Mouse (Mus musculus) hindbrain, postnatal 0 days (tissue): ENCODE data around the gene Bcl3. TPM values are rescaled to one million over a fixed set of nuclear protein-coding genes. Genes with fewer than 3 reads are reported as not detected.
A peak's percentile ranks its signal among the peaks of the same experiment; 100 is the strongest.

ENCODE experiments used
- ATAC-seq: fragments of 200-750 bp; cut with Nextera tagmentation; 2 replicates; pipeline ENCODE4 v1.8.0; 2017; ENCODE audit warnings: mild to moderate bottlenecking, moderate TSS enrichment, moderate library complexity
- DNase-seq: peaks from one replicate; pipeline ENCODE4 v3.0.0-alpha.2; 2015; ENCODE audit warnings: low spot score
- H3K27ac ChIP-seq: fragments of 300-500 bp; sonication (generic); 2 replicates; pipeline ENCODE4 v1.5.1; 2014; ENCODE audit warnings: mild to moderate bottlenecking
- H3K27me3 ChIP-seq: fragments of 300-500 bp; sonication (generic); 2 replicates; pipeline ENCODE4 v1.6.1; 2014; ENCODE audit warnings: low read length, mixed read lengths; ENCODE audit not compliant: insufficient read depth
- H3K36me3 ChIP-seq: fragments of 300-500 bp; sonication (generic); 2 replicates; pipeline ENCODE4 v1.6.1; 2014; ENCODE audit warnings: low read length, mixed read lengths; ENCODE audit not compliant: insufficient read depth
- H3K4me1 ChIP-seq: fragments of 300-500 bp; sonication (generic); 2 replicates; pipeline ENCODE4 v1.6.1; 2014; ENCODE audit warnings: antibody characterized with exemption, low read length, mixed read lengths; ENCODE audit not compliant: insufficient read depth
- H3K4me2 ChIP-seq: fragments of 300-500 bp; sonication (generic); 2 replicates; pipeline ENCODE4 v1.6.1; 2014; ENCODE audit warnings: low read depth, mild to moderate bottlenecking, low read length, moderate library complexity, mixed read lengths
- H3K4me3 ChIP-seq: fragments of 300-500 bp; sonication (generic); 2 replicates; pipeline ENCODE4 v1.5.1; 2014; ENCODE audit warnings: low read length
- H3K9ac ChIP-seq: fragments of 300-500 bp; sonication (generic); replicated peaks from 2 replicates; pipeline ENCODE4 v1.6.1; 2014; ENCODE audit warnings: mild to moderate bottlenecking, low read length, moderate library complexity, mixed read lengths
- H3K9me3 ChIP-seq: fragments of 300-500 bp; sonication (generic); 2 replicates; pipeline ENCODE4 v1.6.1; 2016; ENCODE audit warnings: low read length, mixed read lengths
- CTCF ChIP-seq: IDR thresholded peaks from 2 replicates; pipeline ENCODE4 v1.5.1; 2016; ENCODE audit warnings: antibody characterized with exemption, control low read depth, low read depth
- WGBS: fragments of 180-500 bp; shearing (Covaris S2); extraction: QIAGEN DNeasy Blood & Tissue Kit; methylation state at CpG from one replicate; pipeline ENCODE4 v1.1.7; 2014; 5-methylcytosine and 5-hydroxymethylcytosine counted together
- polyA plus RNA-seq: library from polyadenylated mRNA; unstranded; fragments of >200 nt; fragmentation: Nextera tagmentation; extraction: Ambion mirVana; gene quantifications from 2 replicates; pipeline ENCODE4 v1.2.1, GENCODE M21; 2015
- total RNA-seq: library from RNA; depleted of rRNA; stranded (reverse); fragments of >200 nt; gene quantifications from 2 replicates; pipeline ENCODE4 v1.2.3, GENCODE M21; 2014

The Bcl3 gene
- total and polyA plus RNA-seq, 2 experiments from 2014 or later: 0.66 to 0.89 TPM

GRCm38 (mm10) chr7:19817382-19818105 is 5.0 kb downstream of the Bcl3 start:
- DNase-seq: no peak
- H3K4me1 ChIP-seq: no peaks in the 10 kb centered on the region; the same call in 1 of the 2 replicates
- WGBS: 10% methylated on average over 15 of the region's 15 CpGs
- H3K27ac ChIP-seq: no peak overlapping the region
- no peak for TF ChIP-seq CTCF
- peak; percentile 28; the same call in 1 of the 2 replicates for ATAC-seq
- H3K27me3 ChIP-seq: peaks cover 21% of the 10 kb centered on the region
- no peak overlapping the region for H3K9ac ChIP-seq
- no peaks in the 10 kb centered on the region for H3K36me3 ChIP-seq
- no peaks in the 10 kb centered on the region for H3K9me3 ChIP-seq
- H3K4me3 ChIP-seq: no peak overlapping the region
- peak overlapping the region; percentile 72 for H3K4me2 ChIP-seq

GRCm38 (mm10) chr7:19816224-19816771 is 6.3 kb downstream of the Bcl3 start:
- DNase-seq (peak; percentile 65), ATAC-seq (peak; percentile 56)
- no peaks in the 10 kb centered on the region; the same call in 1 of the 2 replicates for H3K4me1 ChIP-seq
- peak overlapping the region; percentile 41 for H3K4me3 ChIP-seq
- H3K36me3 ChIP-seq: no peaks in the 10 kb centered on the region
- H3K4me2 ChIP-seq: peak overlapping the region; percentile 72
- H3K27me3 ChIP-seq: peaks cover 9% of the 10 kb centered on the region; the same call in 1 of the 2 replicates
- TF ChIP-seq CTCF: no peak
- 2% methylated on average over 26 of the region's 28 CpGs for WGBS
- H3K9ac ChIP-seq: peak overlapping the region; percentile 26
- H3K9me3 ChIP-seq: no peaks in the 10 kb centered on the region
- no peak overlapping the region for H3K27ac ChIP-seq

GRCm38 (mm10) chr7:19815296-19816223 is 7.0 kb downstream of the Bcl3 start:
- peak; percentile 26 for DNase-seq
- no peaks in the 10 kb centered on the region; the same call in 1 of the 2 replicates for H3K4me1 ChIP-seq
- peak overlapping the region; percentile 26 for H3K9ac ChIP-seq
- H3K27me3 ChIP-seq: peaks cover 10% of the 10 kb centered on the region
- TF ChIP-seq CTCF: no peak
- no peaks in the 10 kb centered on the region for H3K9me3 ChIP-seq
- peak overlapping the region; percentile 41 for H3K4me3 ChIP-seq
- H3K27ac ChIP-seq: no peak overlapping the region
- 20% methylated on average over 17 of the region's 17 CpGs for WGBS
- H3K36me3 ChIP-seq: no peaks in the 10 kb centered on the region
- peak; percentile 33 for ATAC-seq
- H3K4me2 ChIP-seq: peak overlapping the region; percentile 72

GRCm38 (mm10) chr7:19813579-19814122 is 8.9 kb downstream of the Bcl3 start:
- Histone ChIP-seq H3K4me3 (no peak overlapping the region), H3K9ac (no peak overlapping the region), H3K36me3 (no peaks in the 10 kb centered on the region), H3K27me3 (peaks cover 23% of the 10 kb centered on the region), H3K27ac (no peak overlapping the region), H3K4me1 (no peaks in the 10 kb centered on the region; the same call in 1 of the 2 replicates), H3K4me2 (no peak overlapping the region), H3K9me3 (no peaks in the 10 kb centered on the region)
- no peak for TF ChIP-seq CTCF
- 88% methylated on average over 6 of the region's 6 CpGs for WGBS
- DNase-seq: no peak
- ATAC-seq: no peak

- H3K27me3 ChIP-seq: peaks cover 25% of the 10 kb centered on the region
- no peak overlapping the region for H3K4me2 ChIP-seq
- H3K4me1 ChIP-seq: no peaks in the 10 kb centered on the region; the same call in 1 of the 2 replicates
- H3K4me3 ChIP-seq: no peak overlapping the region
- ATAC-seq (no peak), DNase-seq (no peak)
- no peak for TF ChIP-seq CTCF
- 88% methylated on average over 4 of the region's 4 CpGs for WGBS
- no peak overlapping the region for H3K9ac ChIP-seq
- H3K36me3 ChIP-seq: no peaks in the 10 kb centered on the region
- no peaks in the 10 kb centered on the region for H3K9me3 ChIP-seq
- no peak overlapping the region for H3K27ac ChIP-seq
Observed at GRCm38 (mm10) chr7:19813161-19813560, 9.4 kb downstream of the Bcl3 start.

GRCm38 (mm10) chr7:19811114-19811513 is 11.5 kb downstream of the Bcl3 start:
- whole genome bisulfite sequencing: 7% methylated on average over 22 of the region's 22 CpGs
- H3K27me3 ChIP-seq: peaks cover 16% of the 10 kb centered on the region
- DNase-seq: peak; percentile 23

More at GRCm38 (mm10) chr7:19811114-19811513, 11.5 kb downstream of the Bcl3 start:
- Histone ChIP-seq H3K36me3 (no peaks in the 10 kb centered on the region), H3K27ac (no peak overlapping the region), H3K4me1 (no peaks in the 10 kb centered on the region), H3K9me3 (no peaks in the 10 kb centered on the region), H3K9ac (no peak overlapping the region), H3K4me2 (peak overlapping the region; percentile 49), H3K4me3 (peak overlapping the region; percentile 14)
- TF ChIP-seq CTCF: no peak
- ATAC-seq: peak; percentile 54
